Mouse (Mus musculus) gastrocnemius, adult 2 months (tissue): ENCODE results near the gene Man2a2. TPM values are rescaled to one million over a fixed set of nuclear protein-coding genes. Genes with fewer than 3 reads are reported as not detected.

Experiments used
- DNase-seq: peaks from one replicate; pipeline ENCODE4 v3.0.0; 2022
- H3K27ac ChIP-seq: fragments of 200-600 bp; 2 replicates; pipeline ENCODE4 v1.8.1; 2022; ENCODE audit warnings: mild to moderate bottlenecking
- H3K4me3 ChIP-seq: fragments of 200-600 bp; 2 replicates; pipeline ENCODE4 v1.8.1; 2022; ENCODE audit warnings: mild to moderate bottlenecking, moderate library complexity
- CTCF ChIP-seq: fragments of 200-600 bp; IDR thresholded peaks from 2 replicates; pipeline ENCODE4 v1.8.1; 2022; ENCODE audit warnings: antibody characterized with exemption, mild to moderate bottlenecking, moderate library complexity
- intact Hi-C: fragments of 180-260 bp; cut with DNase I; formaldehyde crosslinking; loops from one replicate; pipeline ENCODE4 v1.15.1; 2025
- long read RNA-seq, 2 experiments: library from polyadenylated mRNA; stranded (forward); transcript quantifications; one replicate each; pipeline ENCODE4 v2.0.0; 2021
- total RNA-seq, 2 experiments: library from RNA; stranded (reverse); gene quantifications; 2 replicates each; pipeline ENCODE4 v1.2.3; 2021

Gene Man2a2
- 100 to 1,000 TPM; 111 to 161 TPM for total RNA-seq
- long read RNA-seq, experiment 1, full-length matches to known transcripts, result 49 of 114 reads
- long read RNA-seq, experiment 1, partial matches to known transcripts, result 42 of 114 reads
- long read RNA-seq, experiment 1, other reads (novel, unspliced or antisense), result 23 of 114 reads
- long read RNA-seq, experiment 2, full-length matches to known transcripts, result 75 of 145 reads
- long read RNA-seq, experiment 2, partial matches to known transcripts, result 33 of 145 reads
- long read RNA-seq, experiment 2, other reads (novel, unspliced or antisense), result 37 of 145 reads

DNA sequence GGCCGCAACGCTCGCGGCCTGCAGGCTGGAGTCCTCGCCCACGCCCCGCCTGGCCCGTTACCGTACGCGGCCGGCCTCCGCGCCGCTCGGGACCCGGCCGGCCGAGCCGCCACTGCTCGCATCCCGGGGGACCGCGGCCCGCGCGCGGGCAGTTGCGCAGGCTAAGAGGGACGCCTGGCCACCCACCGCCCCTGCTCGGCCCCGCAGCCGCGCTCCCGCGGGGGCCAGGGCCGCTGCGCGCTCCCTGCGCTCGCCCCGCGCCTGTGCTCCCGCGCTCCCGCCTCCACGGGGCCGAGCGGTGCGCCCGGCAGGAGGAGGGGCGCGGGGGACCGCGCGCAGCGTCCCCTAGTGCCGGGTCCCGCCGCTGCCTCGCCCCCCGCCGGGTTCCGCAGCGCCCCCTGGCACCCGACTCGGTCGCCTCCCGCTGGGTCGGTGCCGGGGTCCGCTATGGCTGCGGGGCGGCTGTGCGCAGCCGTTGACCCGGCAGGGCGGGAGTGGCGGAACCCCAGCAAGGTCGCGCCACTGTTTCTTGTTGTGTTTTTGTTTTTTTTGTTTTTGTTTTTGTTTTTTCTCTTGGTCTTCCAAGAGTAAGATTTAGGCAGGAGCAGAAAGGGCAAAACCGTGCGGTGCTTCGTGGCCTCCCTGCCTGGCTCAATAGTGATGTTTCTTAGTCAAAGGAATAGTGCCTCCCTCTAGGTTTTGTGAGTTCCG is at the start of gene Man2a2:
Man2a2 (minus strand) TSS at position 335 of the 711 bp plus-strand sequence.
- peak within 1 kb of the TSS; percentile 87 for H3K4me3 ChIP-seq
- peak within 1 kb of the TSS; percentile 93 for H3K27ac ChIP-seq
- DNase-seq, result peak; percentile 93
- intact Hi-C loops, result loop anchor here (5.0 kb wide), 1 partner anchor 229 kb away; no protein-coding TSS in a partner anchor
- peak; percentile 87 for TF ChIP-seq CTCF

GRCm38 (mm10) chr7:80420586-80420985 is 49.4 kb upstream of the Man2a2 start:
- DNase-seq, result no peak

DNA sequence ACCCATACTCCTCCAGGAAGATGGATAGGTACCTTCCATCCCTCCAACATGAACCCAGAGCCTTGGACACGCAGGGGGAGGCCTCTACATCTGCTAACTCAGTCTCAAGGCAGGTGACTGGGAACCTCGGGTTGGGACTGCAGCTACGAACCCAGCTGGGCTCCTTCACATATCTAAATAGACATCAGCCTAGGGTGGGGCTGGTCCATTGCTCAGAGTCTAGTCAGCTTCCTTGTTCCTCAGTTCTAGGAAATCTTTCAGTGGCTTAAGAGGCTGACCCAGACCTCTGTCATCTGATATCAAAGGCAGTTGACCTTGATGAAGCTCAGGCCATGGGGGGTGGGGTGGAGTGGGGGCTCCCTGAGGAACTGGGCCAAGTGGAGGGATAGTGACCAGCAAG is 48.1 kb upstream of the Man2a2 start:
- Histone ChIP-seq H3K27ac (no peak overlapping the region), H3K4me3 (no peak overlapping the region)
- intact Hi-C loops, result no loop called here
- no peak for TF ChIP-seq CTCF
- DNase-seq, result no peak

More at GRCm38 (mm10) chr7:80420586-80420985, 49.4 kb upstream of the Man2a2 start:
- TF ChIP-seq CTCF, result no peak
- intact Hi-C loops, result no loop called here
- H3K27ac ChIP-seq, result no peak overlapping the region
- no peak overlapping the region for H3K4me3 ChIP-seq

- intact Hi-C loops, result no loop called here
- DNase-seq, result no peak
- no peak overlapping the region for H3K4me3 ChIP-seq
- peak overlapping the region; percentile 31; the same call in 1 of the 2 replicates for H3K27ac ChIP-seq
- TF ChIP-seq CTCF, result no peak
Measured at GRCm38 (mm10) chr7:80418036-80418435, 46.9 kb upstream of the Man2a2 start.

DNA sequence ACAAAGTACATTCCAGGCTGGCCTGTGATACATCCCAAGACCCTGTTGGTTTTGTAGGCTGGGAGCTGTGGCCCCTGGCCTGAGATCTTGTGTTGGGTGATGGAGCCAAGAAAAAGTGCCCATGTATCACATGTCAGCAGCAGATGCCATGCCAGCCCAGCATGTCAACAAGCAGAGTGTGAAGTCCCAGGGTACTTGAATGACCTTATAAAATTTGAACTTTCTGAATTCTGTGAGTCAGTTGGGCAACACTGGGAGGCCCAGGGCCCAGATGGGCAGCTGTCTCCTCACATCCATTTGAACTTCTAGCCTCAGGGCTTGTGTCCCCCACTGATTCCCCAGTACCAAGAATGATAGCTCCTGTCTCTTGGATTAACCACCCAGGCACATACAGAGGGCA is 46.4 kb upstream of the Man2a2 start:
- peak overlapping the region; percentile 31; the same call in 1 of the 2 replicates for H3K27ac ChIP-seq
- no peak for TF ChIP-seq CTCF
- intact Hi-C loops, result no loop called here
- DNase-seq, result peak; percentile 41
- no peak overlapping the region for H3K4me3 ChIP-seq

GRCm38 (mm10) chr7:80416969-80417368 is 45.8 kb upstream of the Man2a2 start:
- intact Hi-C loops, result no loop called here
- Histone ChIP-seq H3K27ac (no peak overlapping the region), H3K4me3 (no peak overlapping the region)
- no peak for DNase-seq
- no peak for TF ChIP-seq CTCF

DNA sequence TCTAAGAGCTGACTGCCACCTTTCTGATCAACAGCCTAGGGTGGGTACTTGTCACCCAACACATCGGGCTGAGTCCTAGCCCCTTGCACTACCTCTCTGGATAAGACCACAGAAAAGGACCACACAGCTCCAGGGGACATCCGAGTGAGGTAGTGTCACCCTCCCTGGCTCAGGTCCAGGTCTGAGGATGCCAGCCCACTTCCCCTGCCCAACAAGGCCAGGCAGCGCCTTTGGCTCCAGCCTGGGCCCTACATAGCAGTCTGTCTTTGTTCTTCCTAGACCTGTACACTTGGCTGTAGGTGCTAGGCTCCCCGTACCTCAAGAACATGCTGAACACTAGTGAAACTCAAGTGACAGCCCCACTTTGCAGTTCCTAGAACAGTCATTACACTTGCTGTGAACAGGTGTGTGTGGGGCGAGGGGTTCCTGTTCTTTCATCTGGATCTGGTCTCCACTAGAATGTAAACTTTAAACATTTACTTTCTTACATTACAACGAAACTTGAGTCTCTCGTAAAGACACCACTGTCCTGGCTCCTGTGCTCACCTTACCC is 43.2 kb upstream of the Man2a2 start:
- DNase-seq, result no peak
- intact Hi-C loops, result no loop called here
- no peak for TF ChIP-seq CTCF
- Histone ChIP-seq H3K4me3 (no peak overlapping the region), H3K27ac (peak overlapping the region; percentile 17; the same call in 1 of the 2 replicates)

- intact Hi-C loops, result no loop called here
- H3K27ac ChIP-seq, result peak overlapping the region; percentile 17; the same call in 1 of the 2 replicates
- TF ChIP-seq CTCF, result no peak
Measured at GRCm38 (mm10) chr7:80413512-80414302, 42.5 kb upstream of the Man2a2 start.

GRCm38 (mm10) chr7:80412781-80413180 is 41.6 kb upstream of the Man2a2 start:
- no peak overlapping the region for H3K4me3 ChIP-seq
- intact Hi-C loops, result no loop called here
- DNase-seq, result no peak
- TF ChIP-seq CTCF, result no peak
- H3K27ac ChIP-seq, result no peak overlapping the region

More at GRCm38 (mm10) chr7:80413512-80414302, 42.5 kb upstream of the Man2a2 start:
- no peak for DNase-seq
- H3K4me3 ChIP-seq, result no peak overlapping the region

GRCm38 (mm10) chr7:80412279-80412678 is 41.1 kb upstream of the Man2a2 start:
- no peak overlapping the region for H3K27ac ChIP-seq
- TF ChIP-seq CTCF, result no peak
- no peak for DNase-seq
- H3K4me3 ChIP-seq, result no peak overlapping the region
- intact Hi-C loops, result no loop called here

- Histone ChIP-seq H3K4me3 (no peak overlapping the region), H3K27ac (no peak overlapping the region)
- DNase-seq, result no peak
- no peak for TF ChIP-seq CTCF
- intact Hi-C loops, result no loop called here
Measured at GRCm38 (mm10) chr7:80410380-80410779, 39.2 kb upstream of the Man2a2 start.

- no peak overlapping the region for H3K4me3 ChIP-seq
- no peak overlapping the region for H3K27ac ChIP-seq
- intact Hi-C loops, result loop anchor here (5.0 kb wide), 1 partner anchor 50 kb away; no protein-coding TSS in a partner anchor
- no peak for TF ChIP-seq CTCF
- no peak for DNase-seq
Measured at GRCm38 (mm10) chr7:80407712-80408111, 36.5 kb upstream of the Man2a2 start.
